ENCODE assay signal across 15 mouse cellular contexts in the genomic region with DNA sequence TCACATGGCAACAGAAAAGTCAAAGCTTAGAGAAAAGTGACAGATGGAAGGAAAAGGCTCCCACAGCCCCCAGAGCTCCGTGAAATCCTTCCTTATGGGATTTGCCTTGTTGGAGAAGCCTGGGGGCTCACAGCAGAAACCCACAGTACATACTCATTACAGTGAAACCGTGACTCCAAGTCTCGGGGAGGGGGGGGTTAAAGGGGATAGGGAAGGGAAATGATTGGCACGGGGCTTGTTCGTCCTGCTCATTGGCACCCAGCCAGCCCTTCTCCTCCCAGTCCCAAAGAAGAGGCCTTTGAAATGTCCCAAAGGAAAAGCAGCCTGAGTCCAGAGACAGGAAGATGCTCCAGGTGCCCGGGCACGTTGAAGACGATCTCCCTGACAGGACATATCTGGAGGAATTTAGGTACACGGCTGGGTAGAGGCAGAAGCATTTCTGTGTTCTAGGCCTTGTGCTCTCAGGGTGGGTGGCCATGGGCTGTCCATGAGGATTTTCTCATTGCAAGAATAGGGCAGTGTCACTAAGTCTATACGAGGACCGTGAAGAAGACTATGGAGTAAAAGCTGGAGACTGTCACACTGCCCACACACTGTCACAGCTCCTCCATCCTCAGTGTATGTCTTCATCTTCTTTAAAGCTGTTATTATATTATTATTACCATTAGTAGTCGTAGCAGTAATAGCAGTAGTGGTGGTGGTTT. TPM values are rescaled to one million over a fixed set of nuclear protein-coding genes. Genes with fewer than 3 reads are reported as not detected.
DNase-seq lines count a peak whose midpoint lies in the region; ATAC-seq lines count a peak whose summit lies in the region.
"Had no signal": no experiment of that assay in that cellular context is flagged by ENCODE, and none has a peak within 500 bp of the region (broad histone marks: within the 10 kb centered on the region; RNA-seq: fewer than 3 reads in every experiment).

No protein-coding gene starts in this region.

- H3K9me3 ChIP-seq in hindbrain, embryonic 14.5 days (ENCODE audit: control insufficient read depth, low read length): no peaks in the 10 kb centered on the region
- no peaks in the 10 kb centered on the region for H3K9me3 ChIP-seq in midbrain, embryonic 14.5 days (ENCODE audit: control insufficient read depth, low read length)
- H3K9me3 ChIP-seq: intestine, embryonic 15.5 days; liver, embryonic 13.5 days had no signal

- WGBS in hindbrain, embryonic 14.5 days: 46% methylated on average over 12 of the region's 12 CpGs
- WGBS in midbrain, embryonic 14.5 days: 20% methylated on average over 12 of the region's 12 CpGs

- H3K27me3 ChIP-seq in hindbrain, embryonic 14.5 days (ENCODE audit: control insufficient read depth, insufficient read depth, low read length): no peaks in the 10 kb centered on the region
- H3K27me3 ChIP-seq in midbrain, embryonic 14.5 days (ENCODE audit: control insufficient read depth, insufficient read depth, low read length): no peaks in the 10 kb centered on the region
- H3K27me3 ChIP-seq: intestine, embryonic 15.5 days had no signal

- peak; percentile 49; the same call in 1 of the 2 replicates for ATAC-seq in hindbrain, embryonic 14.5 days (ENCODE audit: low FRiP score)
- ATAC-seq in midbrain, embryonic 14.5 days (ENCODE audit: low FRiP score, low TSS enrichment): peak; percentile 62
- ATAC-seq: forebrain, embryonic 16.5 days; intestine, embryonic 15.5 days had no signal

- intact Hi-C loops in gastrocnemius, postnatal 14 days (cut with DNase I; ENCODE audit: low total_unique reads): no loop called here

- no peaks in the 10 kb centered on the region for H3K36me3 ChIP-seq in hindbrain, embryonic 14.5 days (replicated peaks; ENCODE audit: control insufficient read depth, insufficient read depth)
- no peaks in the 10 kb centered on the region for H3K36me3 ChIP-seq in midbrain, embryonic 14.5 days (ENCODE audit: control insufficient read depth, insufficient read depth, low read length)
- H3K36me3 ChIP-seq: intestine, embryonic 15.5 days; liver, embryonic 13.5 days had no signal

- H3K4me1 ChIP-seq in hindbrain, embryonic 14.5 days (replicated peaks; ENCODE audit: control insufficient read depth, insufficient read depth, low read length): 0 out of 2 replicates have a peak, but pooled peaks cover 8% of the 10 kb centered on the region
- peaks cover 8% of the 10 kb centered on the region; the same call in 1 of the 2 replicates for H3K4me1 ChIP-seq in midbrain, embryonic 14.5 days (ENCODE audit: control insufficient read depth, insufficient read depth, low read length)
- H3K4me1 ChIP-seq: liver, embryonic 13.5 days had no signal

- H3K27ac ChIP-seq in hindbrain, embryonic 14.5 days: no peak overlapping the region
- H3K27ac ChIP-seq in midbrain, embryonic 14.5 days (replicated peaks; ENCODE audit: low read depth, low read length): no peak overlapping the region
- H3K27ac ChIP-seq: gastrocnemius, adult 2 months; intestine, embryonic 15.5 days; liver, embryonic 13.5 days had no signal

- H3K4me3 ChIP-seq in hindbrain, embryonic 14.5 days (replicated peaks; ENCODE audit: low read length): no peak overlapping the region
- H3K4me3 ChIP-seq in midbrain, embryonic 14.5 days (replicated peaks; ENCODE audit: low read depth, low read length): no peak overlapping the region
- H3K4me3 ChIP-seq: gastrocnemius, adult 2 months; intestine, embryonic 15.5 days; liver, embryonic 13.5 days had no signal

- H3K9ac ChIP-seq in hindbrain, embryonic 14.5 days: no peak overlapping the region
- no peak overlapping the region for H3K9ac ChIP-seq in midbrain, embryonic 14.5 days (replicated peaks; ENCODE audit: low read length)
- H3K9ac ChIP-seq: intestine, embryonic 15.5 days; liver, embryonic 13.5 days had no signal

- H3K4me2 ChIP-seq in hindbrain, embryonic 14.5 days (replicated peaks): no peak overlapping the region
- no peak overlapping the region for H3K4me2 ChIP-seq in midbrain, embryonic 14.5 days (ENCODE audit: low read length)
- H3K4me2 ChIP-seq: intestine, embryonic 15.5 days; liver, embryonic 13.5 days had no signal

- peak; percentile 17 for DNase-seq in gastrocnemius, postnatal 10 days
- DNase-seq in gastrocnemius, postnatal 14 days: no peak
- DNase-seq in lung, postnatal 10 days: peak; percentile 39
- no peak for DNase-seq in lung, postnatal 14 days
- no peak for DNase-seq in hindbrain, embryonic 14.5 days (ENCODE audit: low spot score)
- DNase-seq in midbrain, embryonic 14.5 days: peak; percentile 82
- no peak for DNase-seq in spleen, postnatal 10 days (ENCODE audit: low spot score in 2 of 2)
- DNase-seq: cerebellum, adult 18-20 months; gastrocnemius, adult 2 months; heart, postnatal 10 days; kidney, postnatal 14 days; liver, embryonic 13.5 days; thymus, postnatal 4 days had no signal

RNA-seq across cellular contexts. Expression of a gene that starts 27.2 kb away (rescaled TPM):
- total RNA-seq in gastrocnemius, postnatal 10 days (2021): 10 to 100 TPM; 33.2 to 52.1 TPM
- total RNA-seq in gastrocnemius, postnatal 14 days (2021): 10 to 100 TPM; 17.6 to 31.6 TPM
- polyA plus RNA-seq in hindbrain, embryonic 14.5 days (2014; fragmentation: Nextera tagmentation; extraction: Ambion mirVana): 163 and 239 TPM in 2 replicates
- 252 and 477 TPM in 2 replicates for polyA plus RNA-seq in midbrain, embryonic 14.5 days (2014; fragmentation: Nextera tagmentation; extraction: Ambion mirVana)

Comparison
In these comparisons a context has a peak if more than half of its experiments do, and no peak if none do; other contexts are left out.
1. DNase-seq: peak in gastrocnemius, postnatal 10 days (single experiment), lung, postnatal 10 days (single experiment) and midbrain, embryonic 14.5 days (single experiment); none in gastrocnemius, postnatal 14 days (single experiment), lung, postnatal 14 days (single experiment), hindbrain, embryonic 14.5 days (single experiment) and spleen, postnatal 10 days (0 of 2).